Mouse (Mus musculus) liver, postnatal 0 days (tissue): ENCODE data around the gene Gm2012. TPM values are rescaled to one million over a fixed set of nuclear protein-coding genes. Genes with fewer than 3 reads are reported as not detected.
"Not testable (repeated sequence)": the region's sequence is repeated elsewhere in the genome, so short reads cannot be mapped to it uniquely, and the experiment has no call there.

Source experiments
- ATAC-seq: fragments of 200-750 bp; cut with Nextera tagmentation; 2 replicates; pipeline ENCODE4 v1.8.0; 2017; ENCODE audit warnings: mild to moderate bottlenecking, moderate library complexity
- DNase-seq: peaks from one replicate; pipeline ENCODE4 v3.0.0-alpha.2; 2016
- H3K27ac ChIP-seq: fragments of 300-500 bp; sonication (generic); 2 replicates; pipeline ENCODE4 v1.5.1; 2014; ENCODE audit warnings: antibody characterized with exemption, moderate library complexity, mild to moderate bottlenecking, low read depth
- H3K27me3 ChIP-seq: fragments of 300-500 bp; sonication (generic); 2 replicates; pipeline ENCODE4 v1.6.1; 2014; ENCODE audit warnings: low read length, control low read depth, mixed read lengths; ENCODE audit not compliant: insufficient read depth
- H3K36me3 ChIP-seq: fragments of 300-500 bp; sonication (generic); replicated peaks from 2 replicates; pipeline ENCODE4 v1.6.1; 2014; ENCODE audit warnings: mild to moderate bottlenecking, control low read depth, low read length, moderate library complexity, mixed read lengths; ENCODE audit not compliant: insufficient read depth
- H3K4me1 ChIP-seq: fragments of 300-500 bp; sonication (generic); 2 replicates; pipeline ENCODE4 v1.6.1; 2014; ENCODE audit warnings: antibody characterized with exemption, mild to moderate bottlenecking, control low read depth; ENCODE audit not compliant: insufficient read depth
- H3K4me2 ChIP-seq: fragments of 300-500 bp; sonication (generic); 2 replicates; pipeline ENCODE4 v1.6.1; 2014; ENCODE audit warnings: low read depth, mild to moderate bottlenecking, low read length, moderate library complexity, mixed read lengths
- H3K4me3 ChIP-seq: fragments of 300-500 bp; sonication (generic); 2 replicates; pipeline ENCODE4 v1.5.1; 2014; ENCODE audit warnings: low read depth, low read length
- H3K9ac ChIP-seq: fragments of 300-500 bp; sonication (generic); replicated peaks from 2 replicates; pipeline ENCODE4 v1.6.1; 2014; ENCODE audit warnings: mild to moderate bottlenecking, moderate library complexity
- H3K9me3 ChIP-seq: fragments of 300-500 bp; sonication (generic); 2 replicates; pipeline ENCODE4 v1.6.1; 2016; ENCODE audit warnings: mild to moderate bottlenecking, control low read depth, low read length, mixed read lengths
- WGBS: fragments of 180-500 bp; shearing (Covaris S2); extraction: QIAGEN DNeasy Blood & Tissue Kit; methylation state at CpG from one replicate; pipeline ENCODE4 v1.1.7; 2014; ENCODE audit not compliant: insufficient replicate concordance; 5-methylcytosine and 5-hydroxymethylcytosine counted together
- microRNA-seq: library from miRNA; unstranded; fragments of <30 nt; microRNA quantifications from one replicate; pipeline ENCODE4, GENCODE M21; 2016
- polyA plus RNA-seq: library from polyadenylated mRNA; unstranded; fragments of >200 nt; fragmentation: Nextera tagmentation; extraction: Ambion mirVana; gene quantifications from 2 replicates; pipeline ENCODE4 v1.2.1, GENCODE M21; 2015

The Gm2012 gene
- polyA plus RNA-seq = not detected in 2 replicates

- not testable (repeated sequence) for DNase-seq, H3K4me2 ChIP-seq, H3K4me1 ChIP-seq, H3K27me3 ChIP-seq, H3K27ac ChIP-seq, H3K9ac ChIP-seq, H3K36me3 ChIP-seq, ATAC-seq, H3K4me3 ChIP-seq, H3K9me3 ChIP-seq
- WGBS = 80% methylated on average over 1 of the region's 5 CpGs
These were observed at the start of gene Gm2012 for GRCm38 (mm10) chrX:26231255-26231654. Gene Gm2012, minus strand, starts transcription at chrX:26231355.

GRCm38 (mm10) chrX:26159146-26159545, 72.0 kb downstream of the Gm2012 start:
- DNase-seq, H3K9me3 ChIP-seq, H3K4me2 ChIP-seq, H3K4me3 ChIP-seq, H3K27ac ChIP-seq, ATAC-seq, H3K9ac ChIP-seq, H3K4me1 ChIP-seq, H3K27me3 ChIP-seq, H3K36me3 ChIP-seq: not testable (repeated sequence)
- 66% methylated on average over 12 of the region's 12 CpGs for WGBS

Small RNA genes within 50 kb of the gene (microRNA-seq; reads per million reads assigned to microRNA genes)
- gene Gm26302 = not detected

Other genes starting within 250 kb of the Gm2012 start
- gene Gm5168, start 180.3 kb downstream of the Gm2012 start, polyA plus RNA-seq = not detected in 2 replicates
- gene Gm2030, start 78.7 kb upstream of the Gm2012 start, polyA plus RNA-seq = not detected in 2 replicates